Mouse (Mus musculus) kidney, adult 2 months (tissue): ENCODE results near the gene Clpb.

Experiments used
- CTCF ChIP-seq: fragments of 200-500 bp; conservative IDR thresholded peaks from 2 replicates; pipeline ENCODE4 v1.5.1; 2011; ENCODE audit warnings: low read depth, mild to moderate bottlenecking, control low read depth, low read length, moderate library complexity, mixed read lengths; ENCODE audit not compliant: insufficient read depth, insufficient read length
- POLR2A ChIP-seq: fragments of 200-500 bp; IDR thresholded peaks from one replicate; pipeline ENCODE4 v1.6.1; 2011; ENCODE audit warnings: low read depth, low read length, control low read depth

DNA sequence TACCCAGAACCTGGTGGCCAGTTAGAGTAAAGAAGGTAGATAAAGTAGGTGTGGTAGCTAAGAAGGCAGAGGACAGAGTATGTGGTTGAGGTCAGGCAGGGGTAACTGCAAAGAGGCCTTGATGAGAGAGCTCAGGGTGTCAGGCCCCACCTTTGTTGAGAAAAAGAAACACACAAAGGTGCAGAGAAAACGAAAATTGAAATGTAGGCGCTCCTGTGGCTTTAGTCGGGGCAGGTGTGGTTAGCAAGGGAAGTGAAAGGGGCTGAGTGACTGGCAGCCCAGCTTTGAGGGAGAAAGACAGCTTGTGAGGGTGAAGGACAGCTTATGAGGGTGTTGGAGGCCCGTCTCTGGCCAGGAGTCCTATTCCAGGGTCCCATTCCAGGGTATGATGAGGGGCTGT lies 28.9 kb upstream of the Clpb start:
- TF ChIP-seq CTCF (no peak), POLR2A (no peak)
